Mouse (Mus musculus): Measurements from ENCODE around the gene Zfp184. TPM values are rescaled to one million over a fixed set of nuclear protein-coding genes. Genes with fewer than 3 reads are reported as not detected.

The Zfp184 gene
- polyA plus RNA-seq, 1 experiment from 2014 or later, result 16.0 TPM

DNA sequence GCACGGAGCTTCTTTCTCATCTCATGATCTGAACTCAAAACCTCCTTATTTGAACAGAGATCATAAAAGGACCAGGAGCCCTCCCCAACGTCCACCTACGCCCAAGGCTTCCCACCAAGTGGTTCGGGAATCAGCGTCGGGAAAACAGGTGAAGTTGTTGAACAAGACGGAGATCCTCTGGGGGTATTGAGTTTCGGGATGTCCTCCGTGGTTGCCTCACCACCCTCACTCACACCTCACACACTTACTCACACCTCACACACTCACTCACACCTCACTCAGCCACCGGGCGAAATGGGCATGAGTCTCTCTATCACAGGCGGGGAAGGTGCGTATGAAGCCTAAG, 51.9 kb downstream of the Zfp184 start:
- Histone ChIP-seq H3K4me1 (replicated peaks) (peaks cover 17% of the 10 kb centered on the region), H3K9ac (no peak overlapping the region), H3K4me2 (peak overlapping the region; percentile 34), H3K27me3 (peaks cover 97% of the 10 kb centered on the region), H3K9me3 (no peaks in the 10 kb centered on the region), H3K4me3 (peak overlapping the region; percentile 12; the same call in 1 of the 2 replicates), H3K36me3 (no peaks in the 10 kb centered on the region), H3K27ac (replicated peaks) (no peak overlapping the region)
- no peak for ATAC-seq (ENCODE audit: low read depth)
- WGBS, result under 1% methylated on average over 13 of the region's 13 CpGs

- no peaks in the 10 kb centered on the region for H3K36me3 ChIP-seq
- H3K9ac ChIP-seq, result no peak overlapping the region
- no peaks in the 10 kb centered on the region for H3K9me3 ChIP-seq
- H3K4me1 ChIP-seq (replicated peaks), result peaks cover 17% of the 10 kb centered on the region
- 0 out of 2 replicates have a peak overlapping the region, but pooled peaks have one; percentile 12 for H3K4me3 ChIP-seq
- WGBS, result under 1% methylated on average over 21 of the region's 21 CpGs
- H3K27me3 ChIP-seq, result peaks cover 97% of the 10 kb centered on the region
- H3K4me2 ChIP-seq, result peak overlapping the region; percentile 34
- ATAC-seq (ENCODE audit: low read depth), result no peak
- H3K27ac ChIP-seq (replicated peaks), result no peak overlapping the region
Measured at GRCm38 (mm10) chr13:21997201-21997820, 52.4 kb downstream of the Zfp184 start.

DNA sequence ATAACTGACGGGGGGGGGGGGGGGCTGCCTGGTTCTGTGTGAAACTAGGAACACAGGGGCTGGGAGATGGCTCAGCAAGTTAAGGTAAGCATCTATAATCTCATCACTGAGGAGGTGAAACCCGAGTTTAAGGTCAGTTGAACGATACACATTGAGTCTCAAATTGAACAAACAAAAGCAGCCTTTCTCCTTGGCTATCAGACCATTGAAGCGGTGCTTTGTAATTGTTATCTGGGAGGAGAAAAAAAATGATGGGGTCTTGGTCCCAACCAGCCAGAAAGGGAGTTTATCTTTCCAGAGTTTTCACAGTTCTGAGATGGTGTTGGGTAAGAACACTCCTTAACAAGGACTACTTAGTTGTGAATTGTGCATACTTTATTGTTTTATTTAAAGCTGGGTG, 52.9 kb downstream of the Zfp184 start:
- WGBS, result 7% methylated on average over 4 of the region's 4 CpGs
- Histone ChIP-seq H3K36me3 (no peaks in the 10 kb centered on the region), H3K9ac (no peak overlapping the region), H3K4me2 (no peak overlapping the region), H3K4me1 (replicated peaks) (peaks cover 17% of the 10 kb centered on the region), H3K4me3 (no peak overlapping the region), H3K9me3 (no peaks in the 10 kb centered on the region), H3K27ac (replicated peaks) (no peak overlapping the region), H3K27me3 (peaks cover 97% of the 10 kb centered on the region)
- no peak for ATAC-seq (ENCODE audit: low read depth)

DNA sequence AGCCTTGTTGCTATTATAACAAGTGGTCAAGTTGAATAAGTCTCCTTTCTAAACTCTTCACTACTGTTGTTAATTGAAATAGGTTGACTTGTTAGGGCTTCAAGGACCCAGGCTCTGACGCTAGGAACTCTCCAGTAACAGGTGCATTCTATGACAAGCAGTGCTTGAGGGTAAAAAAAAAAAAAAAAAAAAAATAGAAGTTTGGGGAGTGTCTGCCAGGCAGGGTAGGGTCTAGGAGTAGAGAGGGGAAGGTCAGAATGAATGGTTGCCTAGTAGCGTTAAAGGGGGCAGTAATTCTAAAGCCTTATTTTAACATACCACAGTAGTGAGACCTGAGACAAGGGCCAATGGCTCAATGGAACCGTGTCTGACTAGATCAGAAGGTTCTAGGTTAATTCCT, 53.5 kb downstream of the Zfp184 start:
- no peak for ATAC-seq (ENCODE audit: low read depth)
- Histone ChIP-seq H3K9me3 (no peaks in the 10 kb centered on the region), H3K4me2 (no peak overlapping the region), H3K27me3 (peaks cover 99% of the 10 kb centered on the region), H3K4me1 (replicated peaks) (peaks cover 17% of the 10 kb centered on the region), H3K4me3 (no peak overlapping the region), H3K9ac (no peak overlapping the region), H3K36me3 (no peaks in the 10 kb centered on the region), H3K27ac (replicated peaks) (no peak overlapping the region)
- WGBS, result 25% methylated on average over 3 of the region's 3 CpGs

DNA sequence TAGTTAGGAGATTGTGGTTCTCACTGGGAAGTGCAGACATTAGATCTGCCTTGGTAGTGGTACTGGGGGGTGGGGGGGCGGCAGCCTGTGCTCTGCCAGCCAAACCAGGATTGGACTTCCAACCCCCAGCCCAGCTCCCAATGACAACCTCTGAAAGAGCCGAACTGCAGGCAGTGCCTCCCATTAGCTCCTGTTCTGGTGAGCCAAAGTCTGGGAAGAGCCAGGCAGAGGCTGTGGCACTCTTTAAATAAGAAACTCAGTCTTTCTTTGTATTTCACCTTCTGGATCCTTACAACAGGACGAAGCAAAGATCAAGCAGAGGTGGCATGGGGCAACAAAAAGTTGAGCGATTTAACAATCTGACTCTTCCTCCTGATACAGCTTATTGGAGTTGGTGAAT, 54.3 kb downstream of the Zfp184 start:
- no peak overlapping the region for H3K4me2 ChIP-seq
- no peaks in the 10 kb centered on the region for H3K9me3 ChIP-seq
- H3K9ac ChIP-seq, result no peak overlapping the region
- peaks cover 99% of the 10 kb centered on the region for H3K27me3 ChIP-seq
- H3K4me3 ChIP-seq, result no peak overlapping the region
- ATAC-seq (ENCODE audit: low read depth), result no peak
- no peak overlapping the region for H3K27ac ChIP-seq (replicated peaks)
- H3K36me3 ChIP-seq, result no peaks in the 10 kb centered on the region
- peaks cover 17% of the 10 kb centered on the region for H3K4me1 ChIP-seq (replicated peaks)
- 30% methylated on average over 4 of the region's 4 CpGs for WGBS

DNA sequence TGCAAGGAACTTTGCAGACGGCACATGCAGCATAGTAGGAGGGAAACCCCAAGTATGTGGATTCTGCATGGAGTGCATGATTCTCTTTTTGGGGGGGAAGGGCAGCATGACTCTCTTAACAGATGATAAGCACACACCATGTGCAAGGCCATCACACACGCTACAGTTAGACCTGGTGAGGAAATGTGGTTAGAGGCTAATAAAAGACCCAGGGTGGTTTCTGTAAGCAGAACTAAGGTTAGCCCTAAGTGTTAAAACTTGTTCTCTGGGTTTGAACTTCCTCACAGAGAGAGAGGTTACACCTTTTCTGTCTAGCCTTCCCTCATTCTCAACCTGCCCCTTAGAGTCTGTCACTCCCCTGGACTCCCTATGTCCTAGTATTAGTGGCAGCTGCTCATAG, 56.5 kb downstream of the Zfp184 start:
- WGBS, result 56% methylated on average over 2 of the region's 2 CpGs
- Histone ChIP-seq H3K27ac (replicated peaks) (no peak overlapping the region), H3K4me2 (no peak overlapping the region), H3K9me3 (no peaks in the 10 kb centered on the region), H3K4me1 (replicated peaks) (peaks cover 18% of the 10 kb centered on the region), H3K27me3 (peaks cover 100% of the 10 kb centered on the region), H3K36me3 (no peaks in the 10 kb centered on the region), H3K4me3 (no peak overlapping the region), H3K9ac (no peak overlapping the region)
- ATAC-seq (ENCODE audit: low read depth), result no peak

DNA sequence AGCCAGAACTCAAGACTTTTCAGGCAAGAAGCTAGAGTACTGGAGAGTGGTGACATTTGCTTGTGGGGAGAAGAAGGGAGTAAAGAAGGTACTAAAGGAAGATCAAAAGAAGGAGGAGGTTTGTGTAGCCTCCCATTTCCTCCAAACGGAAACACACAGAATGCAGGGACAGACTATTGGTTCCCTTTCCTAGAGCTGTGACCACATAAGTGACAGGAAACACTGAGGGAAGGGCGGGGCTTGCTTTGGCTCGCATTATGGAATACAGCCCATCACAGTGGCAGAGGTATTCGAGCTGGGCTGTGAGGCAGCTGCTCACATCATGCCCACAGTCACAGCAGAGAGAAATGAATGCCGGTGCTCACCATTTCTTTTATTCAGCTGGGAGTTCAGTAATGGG, 56.9 kb downstream of the Zfp184 start:
- H3K9me3 ChIP-seq, result no peaks in the 10 kb centered on the region
- peaks cover 100% of the 10 kb centered on the region for H3K27me3 ChIP-seq
- no peak overlapping the region for H3K27ac ChIP-seq (replicated peaks)
- ATAC-seq (ENCODE audit: low read depth), result no peak
- H3K36me3 ChIP-seq, result no peaks in the 10 kb centered on the region
- H3K4me2 ChIP-seq, result no peak overlapping the region
- no peak overlapping the region for H3K4me3 ChIP-seq
- 20% methylated on average over 5 of the region's 5 CpGs for WGBS
- H3K9ac ChIP-seq, result no peak overlapping the region
- peaks cover 20% of the 10 kb centered on the region for H3K4me1 ChIP-seq (replicated peaks)

GRCm38 (mm10) chr13:22005605-22006333, 60.9 kb downstream of the Zfp184 start:
- peak overlapping the region; percentile 49; the same call in 1 of the 2 replicates for H3K9ac ChIP-seq
- no peak overlapping the region for H3K27ac ChIP-seq (replicated peaks)
- no peaks in the 10 kb centered on the region for H3K36me3 ChIP-seq
- peaks cover 16% of the 10 kb centered on the region for H3K4me1 ChIP-seq (replicated peaks)
- H3K4me3 ChIP-seq, result peak overlapping the region; percentile 44
- H3K27me3 ChIP-seq, result peaks cover 100% of the 10 kb centered on the region
- ATAC-seq (ENCODE audit: low read depth), result peak; percentile 62
- WGBS, result under 1% methylated on average over 45 of the region's 45 CpGs
- H3K9me3 ChIP-seq, result no peaks in the 10 kb centered on the region
- peak overlapping the region; percentile 73 for H3K4me2 ChIP-seq

DNA sequence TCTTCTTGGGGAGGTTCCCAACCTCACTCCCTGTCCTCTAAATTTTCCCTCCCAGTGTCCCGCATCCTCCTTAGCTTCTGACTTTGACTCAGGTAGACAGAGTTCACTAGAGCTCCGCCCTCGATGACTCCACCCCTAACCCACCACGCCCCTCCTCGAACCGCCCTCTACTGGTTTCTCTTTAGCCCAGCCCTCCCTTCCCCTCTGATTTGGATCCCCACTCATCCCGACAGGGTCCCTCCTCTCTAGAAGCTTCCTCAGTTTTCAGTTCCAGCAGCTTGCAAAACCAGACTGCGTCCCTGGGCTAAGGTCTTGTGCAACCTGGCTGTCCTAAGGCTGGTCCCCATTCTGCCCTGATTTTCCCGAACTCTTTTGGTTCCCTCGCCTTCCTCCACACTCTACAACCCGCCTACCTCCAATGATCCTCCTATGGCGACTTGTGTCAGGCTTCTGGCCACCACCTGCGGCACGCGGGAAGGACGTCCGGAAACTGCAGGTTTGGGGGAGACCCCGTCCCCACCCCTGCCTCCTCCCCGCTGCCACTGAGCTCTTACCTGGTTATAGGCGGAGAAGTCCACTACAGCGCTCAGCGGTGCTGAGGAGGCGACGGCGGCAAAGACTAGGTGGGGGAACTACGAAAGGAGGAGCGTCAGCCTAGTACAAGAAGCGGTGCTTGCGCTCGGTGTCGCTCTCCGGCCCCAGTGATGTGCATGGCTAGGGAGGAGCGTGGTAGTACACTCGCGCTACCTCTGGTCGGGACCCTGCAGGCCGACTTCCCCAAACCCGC, 61.6 kb downstream of the Zfp184 start:
- Histone ChIP-seq H3K4me1 (replicated peaks) (peaks cover 16% of the 10 kb centered on the region), H3K27me3 (peaks cover 99% of the 10 kb centered on the region), H3K36me3 (no peaks in the 10 kb centered on the region), H3K9ac (peak overlapping the region; percentile 49; the same call in 1 of the 2 replicates), H3K4me2 (peak overlapping the region; percentile 73), H3K9me3 (no peaks in the 10 kb centered on the region), H3K27ac (replicated peaks) (no peak overlapping the region), H3K4me3 (peak overlapping the region; percentile 44)
- WGBS, result 0% methylated on average over 38 of the region's 38 CpGs
- ATAC-seq (ENCODE audit: low read depth), result peak; percentile 60

DNA sequence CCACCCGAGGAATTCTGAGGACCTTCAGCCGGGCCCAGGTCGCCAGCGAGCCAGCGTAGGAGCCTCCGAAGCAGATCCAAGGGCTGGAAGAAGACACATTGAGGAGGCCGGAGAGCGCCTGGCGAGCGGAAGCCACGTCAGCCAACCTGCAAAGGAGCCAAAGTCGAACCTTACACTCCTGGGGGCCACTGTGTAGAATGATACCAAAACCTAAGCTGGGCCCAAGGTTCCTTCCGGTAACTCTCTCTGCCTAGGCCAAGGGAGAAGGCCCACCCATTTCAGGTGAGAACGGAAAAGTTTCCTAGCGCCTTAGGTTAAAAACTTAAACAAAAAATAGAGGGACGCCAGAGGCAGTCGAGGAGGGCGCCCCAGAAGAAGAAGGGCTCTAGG, 62.2 kb downstream of the Zfp184 start:
- Histone ChIP-seq H3K9ac (no peak overlapping the region), H3K27ac (replicated peaks) (no peak overlapping the region), H3K36me3 (no peaks in the 10 kb centered on the region), H3K4me1 (replicated peaks) (peaks cover 16% of the 10 kb centered on the region), H3K27me3 (peaks cover 97% of the 10 kb centered on the region), H3K9me3 (no peaks in the 10 kb centered on the region), H3K4me3 (peak overlapping the region; percentile 44), H3K4me2 (peak overlapping the region; percentile 73)
- 3% methylated on average over 18 of the region's 18 CpGs for WGBS
- ATAC-seq (ENCODE audit: low read depth), result no peak

DNA sequence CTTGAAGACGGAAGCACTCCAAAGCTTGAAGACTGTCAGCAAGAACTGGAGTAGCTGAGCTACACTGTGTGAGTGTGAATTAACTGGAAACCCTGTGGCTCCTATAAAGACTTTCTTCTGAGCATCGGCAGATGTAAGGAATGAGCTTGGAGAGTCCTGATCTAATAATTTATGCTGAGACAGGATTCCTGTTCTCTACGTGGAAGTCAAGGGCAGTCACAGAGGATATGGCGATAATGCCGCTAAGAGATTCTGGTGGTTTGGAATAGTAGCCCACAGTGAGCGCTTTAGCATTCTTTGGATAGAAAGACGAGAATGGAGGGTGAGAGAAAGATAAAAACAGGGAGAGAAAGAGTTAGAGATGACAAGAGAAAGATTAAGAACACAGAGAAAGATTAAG, 63.0 kb downstream of the Zfp184 start:
- H3K27me3 ChIP-seq, result peaks cover 97% of the 10 kb centered on the region
- H3K9me3 ChIP-seq, result no peaks in the 10 kb centered on the region
- H3K4me2 ChIP-seq, result no peak overlapping the region
- ATAC-seq (ENCODE audit: low read depth), result no peak
- WGBS, result 38% methylated on average over 7 of the region's 7 CpGs
- peaks cover 16% of the 10 kb centered on the region for H3K4me1 ChIP-seq (replicated peaks)
- H3K9ac ChIP-seq, result no peak overlapping the region
- no peaks in the 10 kb centered on the region for H3K36me3 ChIP-seq
- H3K27ac ChIP-seq (replicated peaks), result no peak overlapping the region
- H3K4me3 ChIP-seq, result no peak overlapping the region

DNA sequence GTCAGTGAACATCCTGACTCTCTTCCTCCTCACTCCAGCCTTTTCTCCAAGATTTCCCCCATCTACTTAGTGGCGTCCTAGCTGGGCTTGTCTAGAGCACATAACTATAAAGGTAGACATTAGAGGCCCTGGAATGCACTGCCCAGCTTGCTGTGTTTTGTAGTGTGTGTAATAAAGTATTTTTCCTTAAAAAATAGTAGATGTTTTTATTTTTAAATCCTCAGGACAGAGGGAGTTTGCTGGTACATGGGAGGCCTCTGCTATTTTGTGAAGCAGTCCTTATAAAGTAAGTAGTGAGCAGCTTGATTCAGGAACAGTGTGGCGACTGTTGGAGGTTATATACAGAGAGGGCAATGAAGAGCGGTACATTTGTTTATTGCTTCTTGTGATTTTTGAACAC, 63.8 kb downstream of the Zfp184 start:
- peaks cover 16% of the 10 kb centered on the region for H3K4me1 ChIP-seq (replicated peaks)
- no peaks in the 10 kb centered on the region for H3K36me3 ChIP-seq
- H3K9ac ChIP-seq, result no peak overlapping the region
- H3K4me2 ChIP-seq, result no peak overlapping the region
- H3K27me3 ChIP-seq, result peaks cover 95% of the 10 kb centered on the region
- ATAC-seq (ENCODE audit: low read depth), result no peak
- no peak overlapping the region for H3K4me3 ChIP-seq
- no peak overlapping the region for H3K27ac ChIP-seq (replicated peaks)
- WGBS, result 72% methylated on average over 3 of the region's 3 CpGs
- no peaks in the 10 kb centered on the region for H3K9me3 ChIP-seq

Data from neural tube, embryonic 13.5 days (tissue).